9 mouse cellular contexts compared by ENCODE assay signal in genomic region chr7:30562526-30563116, GRCm38 (mm10). TPM values are rescaled to one million over a fixed set of nuclear protein-coding genes. Genes with fewer than 3 reads are reported as not detected.
A peak's percentile ranks its signal among the peaks of the same experiment; 100 is the strongest.
DNase-seq lines count a peak whose midpoint lies in the region; ATAC-seq lines count a peak whose summit lies in the region.
"Had no signal": no experiment of that assay in that cellular context is flagged by ENCODE, and none has a peak within 500 bp of the region (broad histone marks: within the 10 kb centered on the region; RNA-seq: fewer than 3 reads in every experiment).

No protein-coding gene starts in this region.

- no peak for ATAC-seq in heart, embryonic 12.5 days (ENCODE audit: insufficient number of reproducible peaks, low FRiP score)
- ATAC-seq in hindbrain, embryonic 13.5 days (ENCODE audit: low FRiP score) = no peak
- peak; percentile 5; the same call in 1 of the 2 replicates for ATAC-seq in midbrain, embryonic 12.5 days (ENCODE audit: low FRiP score, low read depth)
- no peak for ATAC-seq in inflammation-experienced regulatory T-cells, adult 6 months

- H3K9me3 ChIP-seq in heart, embryonic 12.5 days (replicated peaks) = no peaks in the 10 kb centered on the region
- H3K9me3 ChIP-seq in hindbrain, embryonic 13.5 days = no peaks in the 10 kb centered on the region
- H3K9me3 ChIP-seq in midbrain, embryonic 12.5 days = no peaks in the 10 kb centered on the region

- no peak for DNase-seq in heart, adult 11 months
- DNase-seq in urinary bladder, adult 2 months (ENCODE audit: low spot score) = peak; percentile 47
- DNase-seq in urinary bladder, postnatal 14 days (ENCODE audit: low spot score) = no peak
- no peak for DNase-seq in cerebellum, adult 9-11 months

- 2% methylated on average over 27 of the region's 27 CpGs for WGBS in heart, embryonic 12.5 days
- 1% methylated on average over 27 of the region's 27 CpGs for WGBS in hindbrain, embryonic 13.5 days
- 3% methylated on average over 27 of the region's 27 CpGs for WGBS in midbrain, embryonic 12.5 days

- H3K4me2 ChIP-seq in heart, embryonic 12.5 days = peak overlapping the region; percentile 84
- peak overlapping the region; percentile 73 for H3K4me2 ChIP-seq in hindbrain, embryonic 13.5 days
- H3K4me2 ChIP-seq in midbrain, embryonic 12.5 days (replicated peaks) = peak overlapping the region; percentile 77

- peak overlapping the region; percentile 76 for H3K9ac ChIP-seq in heart, embryonic 12.5 days
- peak overlapping the region; percentile 70 for H3K9ac ChIP-seq in hindbrain, embryonic 13.5 days
- H3K9ac ChIP-seq in midbrain, embryonic 12.5 days (replicated peaks) = peak overlapping the region; percentile 71

- H3K27me3 ChIP-seq in heart, embryonic 12.5 days (replicated peaks) = no peaks in the 10 kb centered on the region
- H3K27me3 ChIP-seq in hindbrain, embryonic 13.5 days = no peaks in the 10 kb centered on the region
- H3K27me3 ChIP-seq in midbrain, embryonic 12.5 days = no peaks in the 10 kb centered on the region
- H3K27me3 ChIP-seq: Patski had no signal

- peaks cover 20% of the 10 kb centered on the region for H3K4me1 ChIP-seq in heart, embryonic 12.5 days (replicated peaks)
- H3K4me1 ChIP-seq in hindbrain, embryonic 13.5 days (replicated peaks) = peaks cover 39% of the 10 kb centered on the region
- peaks cover 34% of the 10 kb centered on the region for H3K4me1 ChIP-seq in midbrain, embryonic 12.5 days

- H3K4me3 ChIP-seq in heart, embryonic 12.5 days = peak overlapping the region; percentile 68
- H3K4me3 ChIP-seq in hindbrain, embryonic 13.5 days = peak overlapping the region; percentile 75
- H3K4me3 ChIP-seq in midbrain, embryonic 12.5 days = peak overlapping the region; percentile 76

- peak overlapping the region; percentile 94 for H3K27ac ChIP-seq in heart, embryonic 12.5 days (ENCODE audit: poor library complexity, severe bottlenecking)
- peak overlapping the region; percentile 76 for H3K27ac ChIP-seq in hindbrain, embryonic 13.5 days
- H3K27ac ChIP-seq in midbrain, embryonic 12.5 days (replicated peaks) = peak overlapping the region; percentile 92

- peaks cover 32% of the 10 kb centered on the region for H3K36me3 ChIP-seq in heart, embryonic 12.5 days
- H3K36me3 ChIP-seq in hindbrain, embryonic 13.5 days = peaks cover 28% of the 10 kb centered on the region
- peaks cover 23% of the 10 kb centered on the region for H3K36me3 ChIP-seq in midbrain, embryonic 12.5 days

RNA-seq across cellular contexts. Expression of gene U2af1l4, which starts 0.5 kb away (rescaled TPM):
- 82.4 and 88.8 TPM in 2 replicates for polyA plus RNA-seq in heart, embryonic 12.5 days (2016; fragmentation: Nextera tagmentation; extraction: Ambion mirVana)
- polyA plus RNA-seq in urinary bladder, adult 2 months (2012; rRNA removed) = 69.1 and 74.1 TPM in 2 replicates
- 98.9 and 105 TPM in 2 replicates for polyA plus RNA-seq in hindbrain, embryonic 13.5 days (2015; fragmentation: Nextera tagmentation; extraction: Ambion mirVana)
- polyA plus RNA-seq in midbrain, embryonic 12.5 days (2016; fragmentation: Nextera tagmentation; extraction: Ambion mirVana) = 83.1 and 88.4 TPM in 2 replicates
- polyA plus RNA-seq in inflammation-experienced regulatory T-cells, adult 6 months (2017; shearing (Covaris generic)) = 10 to 100 TPM; 56.1 to 60.5 (median 60.0) TPM

RNA-seq across cellular contexts. Expression of gene Gm49396, which starts 0.5 kb away (rescaled TPM):
- 10.5 and 10.6 TPM in 2 replicates for polyA plus RNA-seq in heart, embryonic 12.5 days (2016; fragmentation: Nextera tagmentation; extraction: Ambion mirVana)
- polyA plus RNA-seq in urinary bladder, adult 2 months (2012; rRNA removed) = 2.8 and 5.1 TPM in 2 replicates
- 15.4 and 19.8 TPM in 2 replicates for polyA plus RNA-seq in hindbrain, embryonic 13.5 days (2015; fragmentation: Nextera tagmentation; extraction: Ambion mirVana)
- polyA plus RNA-seq in midbrain, embryonic 12.5 days (2016; fragmentation: Nextera tagmentation; extraction: Ambion mirVana) = 21.8 and 23.5 TPM in 2 replicates
- 10 to 100 TPM; 45.7 to 85.3 (median 82.8) TPM for polyA plus RNA-seq in inflammation-experienced regulatory T-cells, adult 6 months (2017; shearing (Covaris generic))

RNA-seq across cellular contexts. Expression of gene Psenen, which starts 0.8 kb away (rescaled TPM):
- polyA plus RNA-seq in heart, embryonic 12.5 days (2016; fragmentation: Nextera tagmentation; extraction: Ambion mirVana) = 115 and 124 TPM in 2 replicates
- 151 and 174 TPM in 2 replicates for polyA plus RNA-seq in urinary bladder, adult 2 months (2012; rRNA removed)
- 134 and 139 TPM in 2 replicates for polyA plus RNA-seq in hindbrain, embryonic 13.5 days (2015; fragmentation: Nextera tagmentation; extraction: Ambion mirVana)
- polyA plus RNA-seq in midbrain, embryonic 12.5 days (2016; fragmentation: Nextera tagmentation; extraction: Ambion mirVana) = 130 and 144 TPM in 2 replicates
- polyA plus RNA-seq in inflammation-experienced regulatory T-cells, adult 6 months (2017; shearing (Covaris generic)) = 100 to 1,000 TPM; 271 to 363 (median 299) TPM

RNA-seq across cellular contexts. Expression of gene Igflr1, which starts 2.6 kb away (rescaled TPM):
- polyA plus RNA-seq in heart, embryonic 12.5 days (2016; fragmentation: Nextera tagmentation; extraction: Ambion mirVana) = 2.7 and 3.7 TPM in 2 replicates
- 3.6 and 4.9 TPM in 2 replicates for polyA plus RNA-seq in urinary bladder, adult 2 months (2012; rRNA removed)
- polyA plus RNA-seq in hindbrain, embryonic 13.5 days (2015; fragmentation: Nextera tagmentation; extraction: Ambion mirVana) = 5.3 and 6.1 TPM in 2 replicates
- polyA plus RNA-seq in midbrain, embryonic 12.5 days (2016; fragmentation: Nextera tagmentation; extraction: Ambion mirVana) = 5.9 and 8.2 TPM in 2 replicates
- 100 to 1,000 TPM; 118 to 196 (median 157) TPM for polyA plus RNA-seq in inflammation-experienced regulatory T-cells, adult 6 months (2017; shearing (Covaris generic))

RNA-seq across cellular contexts. Expression of gene Lin37, which starts 3.0 kb away (rescaled TPM):
- 31.1 and 34.8 TPM in 2 replicates for polyA plus RNA-seq in heart, embryonic 12.5 days (2016; fragmentation: Nextera tagmentation; extraction: Ambion mirVana)
- polyA plus RNA-seq in urinary bladder, adult 2 months (2012; rRNA removed) = 33.8 and 36.5 TPM in 2 replicates
- polyA plus RNA-seq in hindbrain, embryonic 13.5 days (2015; fragmentation: Nextera tagmentation; extraction: Ambion mirVana) = 51.7 and 57.9 TPM in 2 replicates
- 53.0 and 54.9 TPM in 2 replicates for polyA plus RNA-seq in midbrain, embryonic 12.5 days (2016; fragmentation: Nextera tagmentation; extraction: Ambion mirVana)
- polyA plus RNA-seq in inflammation-experienced regulatory T-cells, adult 6 months (2017; shearing (Covaris generic)) = 100 to 1,000 TPM in 2 of 3 experiments, 10 to 100 TPM in 1; 94.5 to 112 (median 109) TPM
